Mouse (Mus musculus) lung, postnatal 0 days (tissue): ENCODE data around the gene Vill.

Experiments used
- CTCF ChIP-seq: IDR thresholded peaks from 2 replicates; pipeline ENCODE4 v1.5.1; 2016; ENCODE audit warnings: antibody characterized with exemption, mild to moderate bottlenecking
- EP300 ChIP-seq: IDR thresholded peaks from 2 replicates; pipeline ENCODE4 v1.6.1; 2016; ENCODE audit warnings: antibody characterized with exemption, mild to moderate bottlenecking, control low read depth

DNA sequence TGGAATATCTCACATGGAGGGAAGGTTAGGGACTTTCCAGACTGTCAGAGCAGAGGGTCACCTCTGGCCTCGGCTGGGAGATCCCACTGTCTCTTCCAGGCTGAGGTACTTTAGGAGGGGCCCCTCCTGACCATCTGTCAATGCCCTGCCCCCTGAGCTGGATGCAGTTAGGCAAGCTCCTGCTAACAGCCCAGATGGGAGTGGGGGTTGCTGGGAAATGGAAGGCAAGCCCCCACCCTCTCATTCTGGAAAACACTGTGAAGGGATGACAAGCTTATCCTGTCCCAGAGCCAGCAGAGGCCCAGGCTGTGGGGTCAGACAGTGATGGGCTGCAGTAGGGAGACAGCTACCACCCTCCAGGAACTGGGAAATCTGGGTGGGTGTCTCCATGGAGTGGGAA, 33.9 kb downstream of the Vill start:
- no peak for TF ChIP-seq CTCF
- no peak for TF ChIP-seq EP300
